Mouse (Mus musculus) midbrain, embryonic 16.5 days (tissue): Measurements from ENCODE around the gene Cuzd1. TPM values are rescaled to one million over a fixed set of nuclear protein-coding genes. Genes with fewer than 3 reads are reported as not detected.

ENCODE experiments used
- ATAC-seq: fragments of 200-750 bp; cut with Nextera tagmentation; 2 replicates; pipeline ENCODE4 v1.8.0; 2017; ENCODE audit warnings: moderate TSS enrichment
- H3K27ac ChIP-seq: fragments of 300-500 bp; sonication (generic); 2 replicates; pipeline ENCODE4 v1.5.1; 2014; ENCODE audit warnings: mild to moderate bottlenecking, low read length, mixed read lengths
- H3K27me3 ChIP-seq: fragments of 300-500 bp; sonication (generic); 2 replicates; pipeline ENCODE4 v1.6.1; 2014; ENCODE audit warnings: low read depth, low read length, mixed read lengths; ENCODE audit not compliant: control insufficient read depth, insufficient read depth
- H3K36me3 ChIP-seq: fragments of 300-500 bp; sonication (generic); 2 replicates; pipeline ENCODE4 v1.6.1; 2014; ENCODE audit warnings: mild to moderate bottlenecking, low read length, moderate library complexity, mixed read lengths; ENCODE audit not compliant: control insufficient read depth, insufficient read depth
- H3K4me1 ChIP-seq: fragments of 300-500 bp; sonication (generic); 2 replicates; pipeline ENCODE4 v1.6.1; 2014; ENCODE audit warnings: mild to moderate bottlenecking, low read length, mixed read lengths; ENCODE audit not compliant: control insufficient read depth, insufficient read depth
- H3K4me2 ChIP-seq: fragments of 300-500 bp; sonication (generic); 2 replicates; pipeline ENCODE4 v1.6.1; 2014; ENCODE audit warnings: mild to moderate bottlenecking, low read length, mixed read lengths
- H3K4me3 ChIP-seq: fragments of 300-500 bp; sonication (generic); 2 replicates; pipeline ENCODE4 v1.5.1; 2014; ENCODE audit warnings: low read depth, mild to moderate bottlenecking, low read length, moderate library complexity, mixed read lengths
- H3K9ac ChIP-seq: fragments of 300-500 bp; sonication (generic); 2 replicates; pipeline ENCODE4 v1.6.1; 2014; ENCODE audit warnings: low read depth, low read length, mixed read lengths
- H3K9me3 ChIP-seq: fragments of 300-500 bp; sonication (generic); replicated peaks from 2 replicates; pipeline ENCODE4 v1.6.1; 2014; ENCODE audit warnings: mild to moderate bottlenecking, low read length, mixed read lengths; ENCODE audit not compliant: control insufficient read depth, poor library complexity, severe bottlenecking
- WGBS: fragments of 180-500 bp; shearing (Covaris S2); extraction: QIAGEN DNeasy Blood & Tissue Kit; methylation state at CpG from one replicate; pipeline ENCODE4 v1.1.7; 2014; 5-methylcytosine and 5-hydroxymethylcytosine counted together
- polyA plus RNA-seq: library from polyadenylated mRNA; unstranded; fragments of >200 nt; fragmentation: Nextera tagmentation; extraction: Ambion mirVana; gene quantifications from 2 replicates; pipeline ENCODE4 v1.2.1, GENCODE M21; 2015

The Cuzd1 gene
- polyA plus RNA-seq, 1 experiment from 2014 or later: not detected

DNA sequence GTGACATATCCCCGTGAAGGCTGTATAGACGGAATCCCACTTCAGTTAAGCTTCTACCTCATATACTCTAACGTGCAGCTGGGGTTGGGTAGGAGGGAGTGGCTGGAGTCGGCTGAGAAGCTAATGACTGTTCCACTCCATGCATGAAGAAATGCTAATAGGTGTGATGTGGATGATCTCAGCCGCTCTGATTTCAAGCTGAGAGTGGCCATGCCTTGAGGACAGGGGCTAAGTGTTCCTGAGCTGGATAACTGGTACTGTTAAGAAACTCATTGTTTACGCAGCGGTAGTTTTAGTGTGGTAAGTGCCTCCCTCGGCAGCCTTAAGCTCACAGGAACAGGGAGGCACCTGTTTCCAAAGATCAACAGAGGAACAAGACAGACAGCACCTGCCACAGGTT, 18.8 kb downstream of the Cuzd1 start:
- ATAC-seq: no peak
- 81% methylated on average over 8 of the region's 8 CpGs for WGBS
- no peaks in the 10 kb centered on the region for H3K36me3 ChIP-seq
- H3K9ac ChIP-seq: no peak overlapping the region
- H3K27me3 ChIP-seq: no peaks in the 10 kb centered on the region
- H3K9me3 ChIP-seq: no peaks in the 10 kb centered on the region
- no peak overlapping the region for H3K4me2 ChIP-seq
- H3K4me3 ChIP-seq: no peak overlapping the region
- no peaks in the 10 kb centered on the region for H3K4me1 ChIP-seq
- no peak overlapping the region for H3K27ac ChIP-seq

DNA sequence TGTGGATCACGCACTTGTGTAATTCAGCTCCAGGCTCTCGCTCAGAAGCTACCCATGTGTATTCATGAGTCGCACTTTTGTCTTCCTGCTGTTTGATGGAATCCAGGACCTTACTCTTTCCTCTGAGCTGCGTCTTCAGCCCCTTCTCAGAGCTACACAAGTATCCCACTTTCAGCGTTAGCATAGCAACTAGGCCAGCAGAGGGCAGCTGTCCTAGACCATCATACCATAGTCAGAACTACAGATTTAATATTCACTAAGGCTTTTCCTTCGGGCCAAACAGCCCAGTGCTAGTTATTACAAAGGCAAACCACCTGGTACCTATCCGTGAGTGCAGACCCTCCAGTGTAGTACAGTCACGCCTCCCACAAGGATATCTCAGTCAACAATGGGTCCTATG, 24.9 kb downstream of the Cuzd1 start:
- 78% methylated on average over 8 of the region's 8 CpGs for WGBS
- no peak overlapping the region for H3K9ac ChIP-seq
- H3K27ac ChIP-seq: no peak overlapping the region
- no peaks in the 10 kb centered on the region for H3K9me3 ChIP-seq
- ATAC-seq: no peak
- H3K4me1 ChIP-seq: no peaks in the 10 kb centered on the region
- H3K4me2 ChIP-seq: no peak overlapping the region
- H3K27me3 ChIP-seq: no peaks in the 10 kb centered on the region
- no peak overlapping the region for H3K4me3 ChIP-seq
- H3K36me3 ChIP-seq: no peaks in the 10 kb centered on the region

DNA sequence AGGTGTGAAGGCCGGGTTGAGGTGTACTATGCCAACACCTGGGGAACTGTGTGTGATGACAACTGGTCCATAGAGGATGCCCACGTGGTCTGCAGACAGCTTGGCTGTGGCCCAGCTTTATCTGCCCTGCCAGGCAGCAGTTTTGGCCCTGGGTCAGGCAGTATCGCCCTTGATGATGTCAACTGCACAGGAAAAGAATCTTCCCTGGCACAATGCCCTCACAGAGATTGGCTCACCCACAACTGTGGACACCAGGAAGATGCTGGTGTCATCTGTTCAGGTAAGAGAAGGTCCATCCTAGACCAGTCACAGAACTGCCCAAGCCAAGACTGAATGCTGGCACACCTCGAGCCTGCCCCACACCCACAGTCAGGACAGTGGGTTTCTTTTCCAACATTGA, 56.2 kb downstream of the Cuzd1 start:
- Histone ChIP-seq H3K9ac (no peak overlapping the region), H3K4me1 (no peaks in the 10 kb centered on the region), H3K4me3 (no peak overlapping the region), H3K9me3 (no peaks in the 10 kb centered on the region), H3K36me3 (no peaks in the 10 kb centered on the region), H3K27me3 (no peaks in the 10 kb centered on the region), H3K4me2 (no peak overlapping the region), H3K27ac (no peak overlapping the region)
- WGBS: 74% methylated on average over 4 of the region's 4 CpGs
- no peak for ATAC-seq

DNA sequence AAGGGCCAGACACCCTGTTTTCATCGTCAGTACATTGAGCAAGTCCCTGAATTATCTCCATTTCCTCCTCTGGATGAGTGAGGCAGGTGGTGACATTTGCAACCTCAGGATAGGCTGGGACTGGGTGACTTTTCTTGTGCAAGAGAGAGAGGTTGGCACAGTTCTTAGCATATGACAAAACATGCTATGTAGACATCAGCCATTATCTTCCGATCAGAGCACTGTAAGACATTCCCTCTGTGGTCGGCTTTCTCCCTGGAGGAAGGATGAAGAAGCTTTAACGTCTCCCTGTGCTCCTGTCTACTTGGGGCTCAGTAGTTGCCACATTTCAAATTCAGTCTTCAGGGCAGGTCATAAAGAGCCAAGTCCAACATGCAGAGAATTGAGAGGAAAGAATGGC, 57.8 kb downstream of the Cuzd1 start:
- 92% methylated on average over 4 of the region's 4 CpGs for WGBS
- Histone ChIP-seq H3K27ac (no peak overlapping the region), H3K4me1 (no peaks in the 10 kb centered on the region), H3K4me3 (no peak overlapping the region), H3K9me3 (no peaks in the 10 kb centered on the region), H3K4me2 (no peak overlapping the region), H3K36me3 (no peaks in the 10 kb centered on the region), H3K9ac (no peak overlapping the region), H3K27me3 (no peaks in the 10 kb centered on the region)
- ATAC-seq: no peak

DNA sequence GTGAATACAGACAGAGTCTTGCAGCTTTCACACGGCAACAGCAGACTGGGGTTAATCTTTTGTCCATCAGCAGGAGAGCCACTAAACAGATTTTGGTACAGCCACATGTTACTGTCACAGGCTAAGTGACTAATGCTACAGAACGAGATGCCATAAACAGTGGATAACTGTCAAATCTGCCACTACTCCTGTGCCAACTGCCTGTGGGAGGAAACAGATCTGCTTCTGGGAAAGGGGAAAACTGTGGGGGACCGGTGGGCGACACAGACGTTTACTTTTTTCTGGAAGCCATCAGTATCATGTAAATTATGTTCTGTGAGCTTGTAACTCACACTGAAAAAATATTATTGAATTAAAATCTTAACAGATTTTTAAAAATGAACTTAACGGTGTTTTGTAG, 61.1 kb downstream of the Cuzd1 start:
- Histone ChIP-seq H3K4me1 (no peaks in the 10 kb centered on the region), H3K27me3 (no peaks in the 10 kb centered on the region), H3K9me3 (no peaks in the 10 kb centered on the region), H3K9ac (no peak overlapping the region), H3K36me3 (no peaks in the 10 kb centered on the region), H3K4me3 (no peak overlapping the region), H3K27ac (no peak overlapping the region), H3K4me2 (no peak overlapping the region)
- WGBS: 66% methylated on average over 6 of the region's 6 CpGs
- no peak for ATAC-seq

Other genes starting within 250 kb of the Cuzd1 start
- not detected in 2 replicates for gene 4933402N03Rik, start 176.0 kb downstream of the Cuzd1 start, polyA plus RNA-seq
- not detected in 2 replicates for gene 5430419D17Rik, start 147.9 kb downstream of the Cuzd1 start, polyA plus RNA-seq
- gene Fam24b, start 7.2 kb upstream of the Cuzd1 start, polyA plus RNA-seq: not detected in 2 replicates
- gene Fam24a, start 11.6 kb upstream of the Cuzd1 start, polyA plus RNA-seq: not detected in 2 replicates
- gene 2310057M21Rik, start 40.5 kb upstream of the Cuzd1 start, polyA plus RNA-seq: 29.9 and 32.4 TPM in 2 replicates
- 48.6 and 49.2 TPM in 2 replicates for gene Pstk, start 48.8 kb upstream of the Cuzd1 start, polyA plus RNA-seq
- 12.6 and 15.0 TPM in 2 replicates for gene Ikzf5, start 88.2 kb upstream of the Cuzd1 start, polyA plus RNA-seq
- 115 and 121 TPM in 2 replicates for gene Acadsb, start 88.3 kb upstream of the Cuzd1 start, polyA plus RNA-seq
- gene Hmx3, start 220.6 kb upstream of the Cuzd1 start, polyA plus RNA-seq: 0.20 and 0.85 TPM in 2 replicates
- 0.57 and 1.7 TPM in 2 replicates for gene Hmx2, start 226.5 kb upstream of the Cuzd1 start, polyA plus RNA-seq
- 146 and 160 TPM in 2 replicates for gene Bub3, start 237.9 kb upstream of the Cuzd1 start, polyA plus RNA-seq